Mouse (Mus musculus) MEL (cell line): Measurements from ENCODE around the gene Mfn2. TPM values are rescaled to one million over a fixed set of nuclear protein-coding genes. Genes with fewer than 3 reads are reported as not detected.
A peak's percentile ranks its signal among the peaks of the same experiment; 100 is the strongest.

Experiments
- DNase-seq: peaks from one replicate; pipeline ENCODE4 v3.0.0; 2011; ENCODE audit warnings: low read depth, low spot score
- H3K27ac ChIP-seq: 2 replicates; pipeline ENCODE4 v1.5.1; 2012; ENCODE audit warnings: low read depth, mild to moderate bottlenecking, control low read depth, low read length, moderate library complexity; ENCODE audit not compliant: control insufficient read depth
- H3K27me3 ChIP-seq, 2 experiments: fragments of 150-350 bp in 1 of 2; sonication (generic) in 1 of 2; 2 replicates each; pipeline ENCODE4 v1.6.1; 2012; ENCODE audit warnings: low read length in 2 of 2, mild to moderate bottlenecking in 2 of 2, improper control_type of control experiment in 1 of 2, moderate library complexity in 1 of 2; ENCODE audit not compliant: insufficient read depth in 2 of 2, control insufficient read depth in 1 of 2
- H3K36me3 ChIP-seq, 2 experiments: 2 replicates each; pipeline ENCODE4 v1.6.1; 2012 to 2014; ENCODE audit warnings: low read length in 2 of 2, improper control_type of control experiment in 1 of 2, inconsistent platforms in 1 of 2, mild to moderate bottlenecking in 1 of 2; ENCODE audit not compliant: insufficient read depth in 2 of 2, control insufficient read depth in 1 of 2
- H3K4me1 ChIP-seq, 2 experiments: fragments of 150-350 bp in 1 of 2; sonication (generic) in 1 of 2; 2 replicates each; pipeline ENCODE4 v1.6.1; 2012; ENCODE audit warnings: low read length in 2 of 2, improper control_type of control experiment in 1 of 2, mild to moderate bottlenecking in 1 of 2; ENCODE audit not compliant: insufficient read depth in 2 of 2, control insufficient read depth in 1 of 2
- H3K4me3 ChIP-seq, 2 experiments: fragments of 150-350 bp in 1 of 2; sonication (generic) in 1 of 2; 2 replicates each; pipeline ENCODE4 v1.5.1; 2012; ENCODE audit warnings: low read depth in 2 of 2, low read length in 2 of 2, mild to moderate bottlenecking in 2 of 2, moderate library complexity in 2 of 2, control low read depth in 1 of 2, improper control_type of control experiment in 1 of 2; ENCODE audit not compliant: control insufficient read depth in 1 of 2, insufficient read depth in 1 of 2
- H3K79me2 ChIP-seq: 2 replicates; pipeline ENCODE4 v1.6.1; 2012; ENCODE audit warnings: mild to moderate bottlenecking, low read length, moderate library complexity; ENCODE audit not compliant: control insufficient read depth, poor library complexity, insufficient read depth
- H3K9ac ChIP-seq: 2 replicates; pipeline ENCODE4 v1.6.1; 2012; ENCODE audit warnings: low read depth, mild to moderate bottlenecking, control low read depth, low read length, moderate library complexity; ENCODE audit not compliant: control insufficient read depth, poor library complexity, severe bottlenecking
- H3K9me3 ChIP-seq: fragments of 150-350 bp; sonication (generic); replicated peaks from 2 replicates; pipeline ENCODE4 v1.6.1; 2012; ENCODE audit warnings: mild to moderate bottlenecking, low read length, improper control_type of control experiment, moderate library complexity; ENCODE audit not compliant: insufficient read depth
- CTCF ChIP-seq, 3 experiments: IDR thresholded peaks in 2 of 3; conservative IDR thresholded peaks in 1 of 3; 2 replicates each; pipeline ENCODE4 v1.5.1; 2011 to 2012; ENCODE audit warnings: low read length in 3 of 3, low read depth in 2 of 3, mild to moderate bottlenecking in 2 of 3, improper control_type of control experiment in 1 of 3, inconsistent platforms in 1 of 3, mixed read lengths in 1 of 3, moderate library complexity in 1 of 3; ENCODE audit not compliant: control insufficient read depth in 1 of 3, insufficient read depth in 1 of 3, poor library complexity in 1 of 3, severe bottlenecking in 1 of 3
- ELF1 ChIP-seq: IDR thresholded peaks from 2 replicates; pipeline ENCODE4 v1.6.1; 2014; ENCODE audit warnings: low read depth, mild to moderate bottlenecking, inconsistent platforms, low read length, improper control_type of control experiment, moderate library complexity
- GABPA ChIP-seq: IDR thresholded peaks from 2 replicates; pipeline ENCODE4 v1.6.1; 2012; ENCODE audit warnings: low read depth, mild to moderate bottlenecking, inconsistent platforms, low read length, improper control_type of control experiment, moderate library complexity
- HCFC1 ChIP-seq: IDR thresholded peaks from 2 replicates; pipeline ENCODE4 v1.6.1; 2012; ENCODE audit warnings: low read depth, mild to moderate bottlenecking, inconsistent platforms, low read length, improper control_type of control experiment, moderate library complexity
- KAT2A ChIP-seq: conservative IDR thresholded peaks from 2 replicates; pipeline ENCODE4 v1.6.1; 2012; ENCODE audit warnings: low read depth, low read length, improper control_type of control experiment, inconsistent platforms
- MAFK ChIP-seq: IDR thresholded peaks from 2 replicates; pipeline ENCODE4 v1.6.1; 2011; ENCODE audit warnings: low read depth, mild to moderate bottlenecking, low read length, improper control_type of control experiment, borderline replicate concordance
- MAX ChIP-seq: IDR thresholded peaks from 2 replicates; pipeline ENCODE4 v1.6.1; 2011; ENCODE audit warnings: low read length, improper control_type of control experiment
- MAZ ChIP-seq: IDR thresholded peaks from 2 replicates; pipeline ENCODE4 v1.6.1; 2012; ENCODE audit warnings: low read depth, mild to moderate bottlenecking, inconsistent platforms, low read length, improper control_type of control experiment
- MEF2A ChIP-seq: IDR thresholded peaks from 2 replicates; pipeline ENCODE4 v1.6.1; 2014; ENCODE audit warnings: low read depth, mild to moderate bottlenecking, inconsistent platforms, low read length, improper control_type of control experiment; ENCODE audit not compliant: poor library complexity, insufficient replicate concordance, severe bottlenecking; ENCODE audit errors: extremely low read depth
- NELFE ChIP-seq: IDR thresholded peaks from 2 replicates; pipeline ENCODE4 v1.6.1; 2011; ENCODE audit warnings: low read depth, low read length, improper control_type of control experiment
- NRF1 ChIP-seq: IDR thresholded peaks from 2 replicates; pipeline ENCODE4 v1.6.1; 2014; ENCODE audit warnings: low read depth, mild to moderate bottlenecking, inconsistent platforms, low read length, improper control_type of control experiment, moderate library complexity; ENCODE audit not compliant: poor library complexity, insufficient read depth, severe bottlenecking
- POLR2A ChIP-seq, 2 experiments: IDR thresholded peaks; 2 replicates each; pipeline ENCODE4 v1.6.1; 2011 to 2012; ENCODE audit warnings: low read length in 2 of 2, mild to moderate bottlenecking in 2 of 2, control low read depth in 1 of 2, improper control_type of control experiment in 1 of 2, low read depth in 1 of 2, moderate library complexity in 1 of 2; ENCODE audit not compliant: control insufficient read depth in 1 of 2, insufficient read depth in 1 of 2, poor library complexity in 1 of 2
- POLR2AphosphoS2 ChIP-seq: IDR thresholded peaks from 2 replicates; pipeline ENCODE4 v1.6.1; 2011; ENCODE audit warnings: low read length, improper control_type of control experiment
- SIN3A ChIP-seq: IDR thresholded peaks from 2 replicates; pipeline ENCODE4 v1.6.1; 2012; ENCODE audit warnings: low read length, improper control_type of control experiment, inconsistent platforms
- TAL1 ChIP-seq: IDR thresholded peaks from 2 replicates; pipeline ENCODE4 v1.6.1; 2012; ENCODE audit warnings: mild to moderate bottlenecking, inconsistent platforms, low read length, moderate library complexity, mixed read lengths
- TBP ChIP-seq: IDR thresholded peaks from 2 replicates; pipeline ENCODE4 v1.8.0; 2011; ENCODE audit warnings: low read depth, low read length, improper control_type of control experiment
- TCF12 ChIP-seq: IDR thresholded peaks from 2 replicates; pipeline ENCODE4 v1.6.1; 2014; ENCODE audit warnings: low read depth, mild to moderate bottlenecking, inconsistent platforms, low read length, improper control_type of control experiment, moderate library complexity
- UBTF ChIP-seq: IDR thresholded peaks from 2 replicates; pipeline ENCODE4 v1.6.1; 2012; ENCODE audit warnings: low read depth, mild to moderate bottlenecking, inconsistent platforms, low read length, improper control_type of control experiment, moderate library complexity, borderline replicate concordance; ENCODE audit not compliant: insufficient read depth
- USF1 ChIP-seq: IDR thresholded peaks from 2 replicates; pipeline ENCODE4 v1.6.1; 2014; ENCODE audit warnings: low read depth, mild to moderate bottlenecking, inconsistent platforms, low read length, improper control_type of control experiment, moderate library complexity
- ZMIZ1 ChIP-seq: IDR thresholded peaks from 2 replicates; pipeline ENCODE4 v1.6.1; 2012; ENCODE audit warnings: low read depth, mild to moderate bottlenecking, inconsistent platforms, low read length, improper control_type of control experiment, moderate library complexity
- ZNF384 ChIP-seq: IDR thresholded peaks from 2 replicates; pipeline ENCODE4 v1.6.1; 2012; ENCODE audit warnings: low read depth, mild to moderate bottlenecking, inconsistent platforms, low read length, improper control_type of control experiment
- polyA plus RNA-seq, 2 experiments: library from polyadenylated mRNA; stranded (reverse) in 1 of 2; unstranded in 1 of 2; fragments of >175 nt in 1 of 2; fragments of >200 nt in 1 of 2; gene quantifications; 2 replicates each; pipeline versions ENCODE4 v1.2.1 to v1.2.4; 2012; ENCODE audit warnings: low replicate concordance in 2 of 2, low read depth in 1 of 2; ENCODE audit not compliant: insufficient read length in 2 of 2, insufficient read depth in 1 of 2, missing spikeins in 1 of 2
- total RNA-seq: library from RNA; depleted of rRNA; stranded (reverse); fragments of 300-350 nt; gene quantifications from 2 replicates; pipeline ENCODE4 v1.2.3, GENCODE M21; 2012

Gene Mfn2
- total and polyA plus RNA-seq, 3 experiments, result 19.0 to 32.8 TPM; not detected in 1

- Histone ChIP-seq H3K4me3 (peak overlapping the region; percentile 73 to 82), H3K9me3 (no peaks in the 10 kb centered on the region), H3K27ac (no peak overlapping the region), H3K9ac (peak overlapping the region; percentile 52), H3K27me3 (no peaks in the 10 kb centered on the region), H3K36me3 (peaks cover 0 to 7% of the 10 kb centered on the region in 2 experiments; a peak in 2 of 4 replicates), H3K4me1 (peaks cover 7 to 22% of the 10 kb centered on the region in 2 experiments), H3K79me2 (peaks cover 14% of the 10 kb centered on the region)
- no peak for TF ChIP-seq TAL1
- peak; percentile 12; the same call in 1 of the 2 replicates for TF ChIP-seq MAZ
- peak; percentile 4; the same call in 1 of the 2 replicates for TF ChIP-seq SIN3A
- DNase-seq, result no peak
These were observed 32.5 kb upstream of the Mfn2 start for GRCm38 (mm10) chr4:147937021-147937420.

- Histone ChIP-seq H3K27ac (no peak within 1 kb of the TSS), H3K79me2 (peaks cover 8% of the 10 kb centered on the region)
- no peak for TF ChIP-seq GABPA
- no peak for TF ChIP-seq ZNF384
- peak; percentile 83 for TF ChIP-seq TBP
- TF ChIP-seq NELFE, result peak; percentile 72
- peak; percentile 82; the same call in 1 of the 2 replicates for TF ChIP-seq POLR2AphosphoS2
- peak; percentile 83 to 90 for TF ChIP-seq POLR2A (IDR thresholded peaks at IDR 0.05; ENCODE audit: control insufficient read depth in 1 of 2, insufficient read depth in 1 of 2, low read depth in 1 of 2, low read length in 2 of 2, poor library complexity in 1 of 2)
- TF ChIP-seq CTCF (IDR thresholded peaks at IDR 0.05 in 2 of 3, conservative IDR thresholded peaks at IDR 0.05 in 1 of 3; ENCODE audit: control insufficient read depth in 1 of 3, insufficient read depth in 1 of 3, low read depth in 2 of 3, low read length in 3 of 3, poor library complexity in 1 of 3, severe bottlenecking in 1 of 3), result 0 out of 6 replicates have a peak, but pooled peaks of 1 of the 3 experiments have one; percentile 3
- TF ChIP-seq KAT2A, result no peak
- no peak for TF ChIP-seq USF1
- peak; percentile 50 for TF ChIP-seq HCFC1
- TF ChIP-seq MAZ, result peak; percentile 45; the same call in 1 of the 2 replicates
- no peak for TF ChIP-seq MAX
- TF ChIP-seq TCF12, result peak; percentile 76
- no peak for TF ChIP-seq MEF2A
- TF ChIP-seq UBTF, result no peak
- TF ChIP-seq ELF1, result 0 out of 2 replicates have a peak, but pooled peaks have one; percentile 40
- TF ChIP-seq ZMIZ1, result peak; percentile 61; the same call in 1 of the 2 replicates
- TF ChIP-seq MAFK, result no peak
- TF ChIP-seq NRF1, result peak; percentile 51; the same call in 1 of the 2 replicates
- peak; percentile 74 for TF ChIP-seq SIN3A
- TF ChIP-seq, all 39 proteins: peak for 12
- peaks cover 0 to 7% of the 10 kb centered on the region in 2 experiments; a peak in 2 of 4 replicates for H3K36me3 ChIP-seq
- peak within 1 kb of the TSS; percentile 73 to 82 for H3K4me3 ChIP-seq
- H3K4me1 ChIP-seq, result peaks cover 7 to 22% of the 10 kb centered on the region in 2 experiments
- H3K9me3 ChIP-seq, result no peaks in the 10 kb centered on the region
- H3K27me3 ChIP-seq, result no peaks in the 10 kb centered on the region
- peak within 1 kb of the TSS; percentile 79 for H3K9ac ChIP-seq
- peak; percentile 78 for DNase-seq
These were observed 31.9 kb upstream of the Mfn2 start, which contains the start of gene Plod1 for GRCm38 (mm10) chr4:147936331-147936954. Plod1 (minus strand) TSS chr4:147936767.
